Mouse (Mus musculus) cerebellum, adult 2 months (tissue): Measurements from ENCODE around the gene Ccdc97.

ENCODE experiments used
- CTCF ChIP-seq: fragments of 200-500 bp; IDR thresholded peaks from 2 replicates; pipeline ENCODE4 v1.5.1; 2011; ENCODE audit warnings: low read depth, mild to moderate bottlenecking, control low read depth, low read length, moderate library complexity, borderline replicate concordance; ENCODE audit not compliant: insufficient read depth
- POLR2A ChIP-seq: fragments of 200-500 bp; IDR thresholded peaks from 2 replicates; pipeline ENCODE4 v1.6.1; 2011; ENCODE audit warnings: low read length, control low read depth, borderline replicate concordance; ENCODE audit not compliant: insufficient read depth

- TF ChIP-seq CTCF: no peak
- TF ChIP-seq POLR2A: no peak
Observed at GRCm38 (mm10) chr7:25707581-25708292, 11.2 kb downstream of the Ccdc97 start.
